Mouse (Mus musculus) left cerebral cortex, postnatal 25 days (tissue): Measurements from ENCODE around the gene Hexim2. TPM values are rescaled to one million over a fixed set of nuclear protein-coding genes. Genes with fewer than 3 reads are reported as not detected.

Experiments used
- DNase-seq, 2 experiments: peaks; one replicate each; pipeline ENCODE4 v3.0.0; 2022; ENCODE audit warnings: low spot score in 2 of 2, mixed read lengths in 1 of 2
- intact Hi-C: fragments of 180-260 bp; cut with DNase I; formaldehyde crosslinking; loops from one replicate; pipeline ENCODE4 v1.15.1; 2025
- total RNA-seq, 2 experiments: library from RNA; stranded (reverse); gene quantifications; 2 replicates each; pipeline ENCODE4 v1.2.3; 2021

The Hexim2 gene
- total RNA-seq, 2 experiments from 2014 or later: 11.7 to 13.6 TPM

DNA sequence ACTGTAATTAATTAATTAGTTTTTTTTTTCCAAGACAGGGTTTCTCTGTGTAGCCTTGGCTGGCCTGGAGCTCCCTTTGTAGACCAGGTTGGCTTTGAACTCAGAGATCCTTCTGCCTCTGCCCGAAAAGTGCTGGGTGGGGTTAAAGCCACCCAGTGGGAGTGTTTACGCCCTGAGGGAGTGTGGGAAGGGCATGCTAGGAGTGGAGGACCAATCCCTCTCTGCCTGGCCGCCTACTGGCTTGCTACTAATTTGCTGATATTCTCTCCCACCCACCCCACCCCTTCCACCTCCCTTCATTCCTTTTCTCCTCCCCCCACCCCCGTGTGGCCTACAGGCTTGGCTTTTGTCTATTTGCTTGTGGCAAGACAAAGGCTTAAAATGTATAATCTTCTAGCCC is 25.8 kb upstream of the Hexim2 start:
- DNase-seq: no peak
- intact Hi-C loops: no loop called here

DNA sequence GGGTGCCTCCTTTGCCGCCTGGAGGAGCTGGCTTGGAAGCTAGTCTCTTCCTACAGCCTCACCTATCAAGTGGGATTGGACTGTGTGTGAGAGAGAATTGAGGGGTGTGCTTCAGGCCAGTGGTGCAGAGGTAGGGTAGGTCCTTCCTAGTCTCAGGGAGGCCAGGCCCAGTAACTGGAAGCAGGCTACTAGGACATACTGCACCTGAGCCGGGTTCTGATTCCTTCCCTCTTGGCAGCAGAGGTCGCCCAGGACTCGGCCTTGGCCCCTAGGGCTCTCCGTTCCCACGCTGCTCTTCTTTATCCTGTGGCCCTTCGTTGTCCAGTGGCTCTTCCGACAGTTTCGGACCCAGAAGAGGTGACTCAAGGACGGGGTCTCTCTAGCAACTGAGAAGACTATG is 20.9 kb upstream of the Hexim2 start:
- intact Hi-C loops: no loop called here
- no peak for DNase-seq

DNA sequence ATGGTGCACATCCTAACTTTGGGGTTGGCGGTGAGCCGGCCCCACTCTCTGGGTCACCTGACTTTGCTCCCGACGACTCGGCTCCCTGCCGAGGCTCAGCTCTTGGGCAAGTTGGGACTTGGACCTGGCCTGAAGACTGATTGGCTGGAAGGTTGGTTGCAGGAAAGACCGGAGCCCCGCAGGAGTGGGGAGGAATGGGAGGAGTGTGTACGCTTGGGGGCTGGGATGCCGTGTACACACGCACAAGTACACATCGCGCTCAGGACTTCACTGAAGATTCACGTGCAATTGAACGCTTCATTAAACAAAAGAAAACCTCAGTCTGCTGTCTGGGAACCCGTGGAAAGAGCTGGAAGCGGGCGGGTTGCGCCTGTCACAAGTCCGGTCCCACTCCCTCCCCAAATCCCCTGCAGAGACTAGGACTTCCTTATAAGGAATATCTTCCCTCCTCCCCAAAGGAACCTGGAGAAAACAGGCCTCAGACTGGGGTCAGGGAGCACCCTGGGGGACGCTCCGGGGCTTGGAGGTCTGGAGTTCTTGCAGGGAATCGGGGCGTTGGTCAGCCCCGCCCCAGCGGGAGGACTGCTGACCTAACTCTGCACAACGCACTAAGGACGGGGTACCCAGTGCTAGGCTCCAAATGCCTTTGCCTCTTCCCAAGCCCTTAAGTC is 20.2 kb upstream of the Hexim2 start:
- DNase-seq: peak in 1 of 2 experiments; percentile 47
- intact Hi-C loops: no loop called here

DNA sequence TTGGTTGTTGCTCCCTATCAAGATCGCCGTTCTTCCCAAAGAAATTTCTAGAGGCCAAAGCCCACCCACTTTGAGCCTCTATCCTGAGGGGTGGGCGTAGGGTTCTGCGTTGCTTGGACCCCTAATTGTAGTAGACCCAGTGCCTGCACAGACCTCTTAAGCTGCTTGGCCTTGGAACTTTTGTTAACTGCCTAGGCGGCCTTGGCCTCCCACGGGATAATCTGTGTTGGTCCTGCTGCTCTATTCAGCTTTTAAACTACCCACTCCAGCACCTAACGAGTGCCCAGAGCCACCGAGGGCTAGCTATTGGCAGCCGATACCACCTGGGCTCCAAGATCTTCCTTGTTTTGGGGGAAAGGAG is 19.7 kb upstream of the Hexim2 start:
- DNase-seq: no peak
- intact Hi-C loops: no loop called here

DNA sequence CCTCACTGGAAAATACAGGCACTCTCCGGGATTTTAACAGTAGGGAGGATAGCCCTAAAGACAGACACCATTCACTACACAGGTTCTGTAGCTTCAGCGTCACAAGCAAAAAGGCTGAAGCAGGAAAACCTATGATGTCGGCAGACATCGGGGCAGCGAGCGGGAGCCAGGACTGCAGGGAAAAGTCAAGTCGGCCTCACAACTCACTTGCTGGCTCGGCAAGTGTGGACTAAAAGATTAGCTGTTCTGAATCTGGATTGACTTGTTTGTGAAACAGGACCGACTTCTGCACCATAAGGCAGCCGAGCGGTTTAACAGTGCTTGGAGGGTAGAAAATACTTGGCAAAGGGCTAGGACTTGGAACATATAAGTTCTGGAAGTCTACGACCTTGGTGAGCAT is 19.2 kb upstream of the Hexim2 start:
- no peak for DNase-seq
- intact Hi-C loops: no loop called here

DNA sequence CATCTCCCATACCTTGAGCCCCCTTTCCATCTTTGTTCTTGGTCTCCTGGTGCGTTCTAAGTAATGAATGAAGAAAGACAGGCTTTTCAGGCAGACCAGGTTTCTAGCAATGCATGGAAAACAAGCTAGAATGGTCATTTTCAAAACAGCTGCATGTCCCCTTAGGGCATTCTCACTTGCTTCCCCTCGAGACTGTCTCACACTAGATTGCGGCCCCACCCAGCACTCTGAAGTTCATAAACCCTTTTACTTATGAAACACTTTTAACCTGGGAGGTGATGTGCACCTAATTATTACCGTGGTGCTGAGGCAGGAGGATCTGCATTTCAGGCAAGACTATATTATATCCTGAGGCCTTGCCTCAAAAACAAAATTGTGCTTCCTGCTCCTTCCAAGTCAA is 18.5 kb upstream of the Hexim2 start:
- intact Hi-C loops: no loop called here
- DNase-seq: no peak

DNA sequence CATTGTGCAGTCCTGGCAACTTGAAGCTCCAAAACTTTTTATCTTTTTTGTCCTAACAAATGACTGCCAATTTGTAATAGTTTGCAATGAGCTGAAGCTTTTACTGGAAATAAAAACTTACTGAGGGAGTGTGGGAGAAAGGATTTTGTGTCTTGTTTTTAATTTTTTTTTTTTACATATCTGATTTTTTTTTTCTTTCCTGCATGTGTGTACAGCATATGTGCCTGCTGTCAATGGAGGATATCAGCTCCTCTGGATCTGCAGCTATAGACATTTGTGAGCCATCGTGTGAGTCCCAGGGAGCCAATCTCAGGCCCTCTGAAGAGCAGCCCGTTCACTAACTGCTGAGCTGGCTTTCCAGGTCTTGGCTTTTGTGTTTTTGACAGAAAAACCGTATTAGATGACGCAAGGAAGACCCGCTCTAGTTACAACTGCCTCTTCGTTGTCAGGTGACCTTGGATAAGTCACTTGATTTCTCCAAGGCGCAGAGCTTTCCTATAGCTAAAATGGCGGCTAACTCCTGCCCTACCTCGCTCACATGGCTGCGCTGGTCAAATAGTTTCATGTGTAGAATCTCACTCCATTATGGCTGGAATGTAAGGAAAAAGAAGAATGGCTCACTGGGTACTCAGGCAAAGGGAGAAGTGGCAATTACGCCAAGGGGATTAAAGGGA is 17.8 kb upstream of the Hexim2 start:
- intact Hi-C loops: no loop called here
- DNase-seq: no peak

DNA sequence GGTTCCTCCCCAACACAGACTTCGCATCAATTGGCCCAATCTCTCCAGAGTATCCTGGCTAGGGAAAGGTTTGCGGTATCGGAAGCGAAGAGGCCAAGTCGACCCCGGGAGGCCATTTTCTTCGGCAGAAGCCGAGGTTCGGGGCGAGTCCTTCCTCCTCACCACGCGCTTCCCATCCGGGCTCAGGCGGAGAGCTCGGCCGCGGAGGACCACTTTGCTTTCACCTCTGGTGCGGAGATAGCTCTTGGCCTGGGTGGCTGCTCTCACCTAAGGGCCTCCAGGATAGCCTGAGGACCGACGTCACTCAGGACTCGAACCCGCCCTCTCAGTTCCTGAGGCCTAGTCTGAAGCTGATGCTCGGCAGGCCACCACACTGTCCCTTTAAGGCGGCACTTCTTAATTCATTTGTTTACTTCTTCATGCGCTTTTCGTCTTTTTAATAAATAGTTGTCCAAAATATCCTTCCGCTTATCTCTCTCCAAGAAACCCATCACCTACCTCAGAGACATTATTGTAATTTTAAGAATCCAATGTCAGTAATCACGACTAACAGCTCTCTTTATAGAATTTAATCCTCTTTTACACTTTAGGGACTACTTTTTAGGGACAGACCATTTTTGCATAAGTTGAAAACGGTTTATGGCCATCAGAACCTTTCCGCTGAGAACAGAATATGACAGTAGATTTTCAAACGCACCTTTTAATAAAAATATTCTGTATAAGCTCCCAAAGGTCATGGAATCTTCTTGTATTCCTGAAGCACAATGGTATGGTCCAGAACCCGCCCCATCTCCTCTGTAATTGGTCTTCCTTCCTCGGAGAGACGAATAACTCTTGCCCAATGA is 16.8 kb upstream of the Hexim2 start:
- intact Hi-C loops: loop anchor here (1.0 to 5.0 kb wide), 4 partner anchors 13 to 212 kb away; partner anchors contain the start of genes Hexim2 and Map3k14
- DNase-seq: peak; percentile 78 to 91

DNA sequence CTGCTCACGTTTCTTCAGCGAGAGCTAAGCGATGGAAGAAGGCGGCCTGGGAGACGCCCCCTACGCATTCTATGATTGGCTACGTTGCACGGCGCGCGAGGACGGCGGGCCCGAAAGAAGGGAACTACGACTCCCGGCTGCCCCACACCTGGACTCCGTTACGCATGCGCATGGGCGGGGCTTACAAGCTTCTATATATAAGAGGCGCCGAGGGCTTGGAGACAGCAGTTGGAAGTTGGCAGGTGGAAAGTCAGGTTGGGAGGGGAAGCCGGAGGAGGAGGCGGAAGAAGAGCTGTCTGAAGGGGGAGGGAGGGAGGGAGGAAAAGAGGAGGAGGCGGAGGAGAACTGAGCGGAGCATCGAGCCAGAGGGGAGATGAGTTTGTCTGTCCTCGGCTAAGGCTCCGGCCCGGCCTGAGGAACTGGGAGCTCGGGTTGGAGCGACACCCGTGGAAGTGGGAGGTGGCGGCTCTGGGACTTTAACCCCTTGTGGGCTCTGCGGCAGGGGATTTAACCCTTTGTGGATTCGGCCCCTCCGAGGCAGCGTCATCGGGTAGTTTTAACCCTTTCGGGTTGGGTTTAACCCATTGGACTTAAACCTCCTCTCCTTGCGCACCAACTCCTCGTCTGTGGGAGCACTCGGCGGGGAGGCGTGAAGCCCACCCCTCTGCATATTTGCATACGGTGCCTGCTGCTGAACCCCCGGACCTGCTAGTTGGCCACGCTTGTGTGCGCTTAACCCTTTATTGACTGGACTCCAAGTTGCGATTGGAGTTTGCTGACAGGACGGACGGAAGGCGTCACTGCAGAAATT is 16.0 kb upstream of the Hexim2 start, which contains the start of gene Hexim1:
TSS of gene Hexim1 (plus strand) at position 224 of the 811 bp plus-strand sequence.
- intact Hi-C loops: loop anchor here (1.0 to 5.0 kb wide), 3 partner anchors 16 to 211 kb away; partner anchors contain the start of genes Hexim2 and Map3k14
- peak; percentile 99 to 100 for DNase-seq

DNA sequence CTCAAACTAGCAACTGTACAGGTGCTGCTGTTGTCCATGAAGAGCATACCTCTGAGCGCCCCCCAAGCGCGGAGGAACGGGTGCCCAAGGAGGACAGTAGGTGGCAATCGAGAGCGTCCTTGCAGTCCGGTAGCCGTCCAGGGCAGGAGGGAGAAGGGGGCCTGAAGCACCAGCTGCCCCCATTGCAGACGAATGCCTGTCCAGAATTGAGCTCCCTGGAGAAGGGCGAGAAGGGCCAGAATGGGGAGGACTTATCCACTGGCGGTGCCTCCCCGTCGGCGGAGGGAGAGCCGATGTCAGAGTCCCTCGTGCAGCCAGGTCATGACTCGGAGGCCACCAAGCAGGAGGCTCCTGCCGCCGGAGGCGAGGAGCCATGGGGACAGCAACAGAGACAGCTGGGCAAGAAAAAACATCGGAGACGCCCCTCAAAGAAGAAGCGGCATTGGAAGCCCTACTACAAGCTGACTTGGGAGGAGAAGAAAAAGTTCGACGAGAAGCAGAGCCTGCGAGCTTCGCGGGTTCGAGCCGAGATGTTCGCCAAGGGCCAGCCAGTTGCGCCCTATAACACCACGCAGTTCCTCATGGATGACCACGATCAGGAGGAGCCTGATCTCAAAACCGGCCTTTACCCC is 15.2 kb upstream of the Hexim2 start:
- intact Hi-C loops: loop anchor here (1.0 to 5.0 kb wide), 4 partner anchors 15 to 210 kb away; partner anchors contain the start of genes Hexim2 and Map3k14
- peak; percentile 71 to 77 for DNase-seq

DNA sequence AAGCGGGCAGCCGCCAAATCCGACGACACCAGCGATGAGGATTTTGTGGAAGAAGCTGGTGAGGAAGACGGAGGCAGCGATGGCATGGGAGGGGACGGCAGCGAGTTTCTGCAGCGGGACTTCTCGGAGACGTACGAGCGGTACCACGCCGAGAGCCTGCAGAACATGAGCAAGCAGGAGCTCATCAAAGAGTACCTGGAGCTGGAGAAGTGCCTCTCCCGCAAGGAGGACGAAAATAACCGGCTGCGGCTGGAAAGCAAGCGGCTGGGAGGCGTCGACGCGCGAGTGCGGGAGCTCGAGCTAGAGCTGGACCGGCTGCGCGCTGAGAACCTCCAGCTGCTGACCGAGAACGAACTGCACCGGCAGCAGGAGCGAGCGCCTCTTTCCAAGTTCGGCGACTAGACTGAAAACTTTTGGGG is 14.6 kb upstream of the Hexim2 start:
- DNase-seq: peak; percentile 39 to 48
- intact Hi-C loops: loop anchor here (1.0 to 5.0 kb wide), 3 partner anchors 41 to 210 kb away; partner anchors contain the start of gene Map3k14

DNA sequence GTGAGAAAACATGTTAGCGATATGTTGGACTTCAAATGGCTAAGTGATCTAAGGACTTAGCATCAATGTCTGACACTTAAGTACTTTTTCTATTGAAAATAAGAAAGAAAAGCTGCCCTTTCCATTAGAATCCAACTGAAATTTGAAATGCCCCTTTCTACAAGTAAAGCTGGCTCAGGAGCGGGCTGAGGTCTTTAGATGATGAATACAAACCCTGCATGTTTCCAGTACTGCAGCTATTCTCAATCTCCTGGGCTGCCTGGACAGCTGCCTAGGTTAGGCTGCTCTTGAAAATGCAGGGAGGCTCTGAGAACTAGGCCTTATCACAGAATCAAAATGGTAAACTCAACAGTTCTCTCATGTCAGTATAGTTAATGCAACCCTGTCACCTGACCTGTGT is 13.4 kb upstream of the Hexim2 start:
- DNase-seq: no peak
- intact Hi-C loops: loop anchor here (5.0 kb wide), 2 partner anchors 148 to 208 kb away; partner anchors contain the start of gene Map3k14

DNA sequence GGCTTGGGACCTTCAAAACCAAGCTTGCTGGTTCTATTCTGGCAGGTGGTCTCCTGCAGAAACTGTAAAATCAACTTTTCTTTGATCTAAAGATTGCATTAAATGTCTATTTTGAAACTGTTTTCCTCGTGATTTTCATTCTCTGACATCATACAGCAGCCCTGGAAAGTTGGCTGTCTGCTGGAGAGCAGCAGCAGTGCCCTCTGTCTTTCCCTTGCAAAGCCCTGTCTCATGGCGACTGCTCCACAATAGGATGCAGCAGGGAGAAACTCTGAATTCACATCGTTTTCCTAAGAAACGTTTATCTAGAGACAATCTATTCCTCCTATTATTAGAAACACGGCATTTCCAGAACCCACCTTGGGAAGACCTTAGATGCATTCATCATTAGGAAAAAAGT is 12.6 kb upstream of the Hexim2 start:
- DNase-seq: no peak
- intact Hi-C loops: loop anchor here (5.0 kb wide), 2 partner anchors 148 to 208 kb away; partner anchors contain the start of gene Map3k14

DNA sequence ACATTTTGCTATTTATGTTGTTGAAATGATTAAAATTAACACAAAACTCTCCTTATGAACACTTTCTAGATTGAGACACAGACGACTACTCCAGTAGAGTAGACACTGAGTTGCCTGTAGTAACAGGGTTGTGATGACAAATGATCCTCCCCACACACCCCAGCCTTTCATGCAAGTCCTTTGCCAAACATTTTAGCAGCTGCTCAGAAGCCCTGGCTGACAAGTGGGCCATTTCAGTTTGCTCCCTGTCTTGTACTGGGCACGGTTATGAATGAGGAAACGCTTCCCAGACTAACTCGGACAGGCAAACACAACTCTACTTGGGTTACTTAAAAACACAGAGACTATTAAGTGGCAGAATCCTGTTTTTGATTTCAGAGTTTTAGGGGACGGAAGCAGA is 11.9 kb upstream of the Hexim2 start:
- DNase-seq: peak in 1 of 2 experiments; percentile 32
- intact Hi-C loops: no loop called here

DNA sequence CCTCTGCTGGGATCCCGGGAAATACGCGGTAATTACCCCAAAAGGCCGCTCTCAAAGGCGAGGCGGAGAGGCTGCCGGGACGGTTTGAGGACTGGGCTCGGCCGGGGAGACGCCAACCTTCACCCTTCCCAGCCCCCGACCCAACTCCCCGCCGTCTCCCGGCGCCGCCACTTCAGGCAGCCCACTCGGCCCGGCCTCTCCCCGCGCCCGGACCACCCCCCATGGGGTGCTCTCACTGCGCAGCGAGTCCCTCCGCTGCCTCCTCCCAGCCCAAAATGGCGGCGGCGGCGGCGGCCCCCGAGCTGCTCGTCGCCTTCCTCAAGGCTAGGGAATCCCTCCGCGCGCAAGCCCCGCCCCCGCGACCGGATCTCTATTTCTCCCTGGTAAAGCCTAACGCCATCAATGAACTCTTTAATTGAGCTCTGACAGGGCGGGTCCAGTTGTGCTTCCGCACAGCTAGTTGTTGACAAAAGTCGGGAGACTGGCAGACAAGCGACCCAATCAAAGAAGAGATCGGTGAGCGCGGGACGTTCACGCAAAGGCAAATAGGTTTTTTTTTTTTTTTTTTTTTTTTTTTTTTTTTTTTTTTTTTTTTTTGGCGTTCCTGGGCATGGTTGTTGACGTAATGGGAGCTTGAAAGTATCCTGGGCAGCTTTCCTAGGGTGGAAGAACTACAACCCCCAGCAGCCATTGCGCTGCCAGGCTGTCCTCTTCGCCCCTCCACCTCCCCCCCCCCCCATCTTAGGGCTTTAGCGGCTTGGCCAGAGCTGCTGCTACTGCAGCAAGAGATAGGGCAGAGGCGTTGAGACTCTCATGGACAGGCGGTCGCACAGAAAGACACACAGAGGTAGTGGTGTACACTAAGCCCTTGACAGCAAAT is 587 bp downstream of the Hexim2 start:
- intact Hi-C loops: loop anchor here (1.0 kb wide), 1 partner anchor 17 kb away; the partner anchor contains the start of gene Hexim1
- DNase-seq: peak; percentile 100

DNA sequence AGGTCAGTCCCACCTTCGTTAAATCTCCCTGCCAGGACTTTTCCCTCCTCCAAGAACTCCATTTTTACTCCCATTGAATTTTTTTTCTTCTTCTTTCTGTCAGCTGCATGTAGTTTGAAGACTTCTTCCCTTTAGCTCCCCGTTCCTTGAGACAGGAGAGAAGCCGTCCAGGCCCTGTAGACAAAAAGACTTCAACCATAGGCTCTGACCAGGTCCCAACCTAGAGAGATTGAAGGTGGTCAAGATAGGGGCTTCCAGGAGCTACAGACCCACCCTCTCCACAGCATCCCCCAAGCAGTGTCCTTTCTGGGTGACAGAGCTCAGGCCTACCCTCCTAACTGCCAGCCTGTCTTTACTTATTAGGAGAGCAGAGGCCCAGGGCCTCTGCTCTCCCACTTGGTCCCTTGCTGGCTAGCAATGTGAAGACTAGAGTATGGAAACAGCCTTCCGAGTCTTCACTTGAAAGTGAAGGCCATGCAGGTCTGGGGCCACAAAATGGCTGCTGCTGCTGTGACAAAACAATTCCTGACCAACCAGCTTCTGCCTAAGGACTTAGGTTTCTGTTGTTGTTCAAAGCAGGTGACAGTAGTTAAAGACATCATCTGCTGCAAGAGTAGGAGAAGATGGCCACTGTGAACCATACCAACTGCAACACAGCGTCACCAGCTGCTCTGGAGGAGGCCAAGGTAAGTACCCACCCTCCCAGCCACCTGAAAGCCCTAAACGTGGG is 1.4 kb downstream of the Hexim2 start:
- intact Hi-C loops: no loop called here
- peak in 1 of 2 experiments; percentile 14 for DNase-seq

DNA sequence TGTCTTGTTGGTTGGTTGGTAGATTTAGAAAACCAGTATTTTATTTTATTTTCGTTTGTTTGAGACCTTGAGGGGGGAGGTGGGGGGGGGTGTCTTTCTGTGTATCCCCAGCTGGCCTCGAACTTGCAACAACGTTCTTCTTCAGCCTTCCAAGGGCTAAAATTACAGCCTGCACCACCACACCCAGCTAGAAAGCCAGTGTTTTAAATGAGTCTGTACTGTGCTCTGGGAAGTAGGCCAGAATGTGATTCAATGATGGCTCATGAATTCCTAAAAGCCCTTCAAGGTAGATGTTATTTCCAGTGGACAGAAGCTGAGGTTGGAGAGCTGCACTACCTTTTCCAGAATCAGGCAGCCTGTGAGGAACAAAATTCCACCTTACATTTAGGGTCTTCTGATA is 2.0 kb downstream of the Hexim2 start:
- intact Hi-C loops: no loop called here
- peak in 1 of 2 experiments; percentile 74 for DNase-seq
